Mouse (Mus musculus) right cerebral cortex, postnatal 14 days (tissue): ENCODE measurements at regions not wholly inside any gene's neighbourhood (a gene's known extent, or its start where the extent isn't known, plus 50 kb on each side); places are given as distances from the start of the nearest gene placed in this dataset.

Experiments used
- DNase-seq: peaks from one replicate; pipeline ENCODE4 v3.0.0; 2022

- DNase-seq, result no peak
Observed at GRCm38 (mm10) chr1:92731353-92732282, 83.0 kb upstream of the Otos start.

GRCm38 (mm10) chr1:92730576-92730975 lies 81.9 kb upstream of the Otos start:
- DNase-seq, result no peak

- DNase-seq, result no peak
Observed at GRCm38 (mm10) chr1:92727961-92728360, 79.3 kb upstream of the Otos start.

- DNase-seq, result no peak
Observed at GRCm38 (mm10) chr1:92727371-92727770, 78.7 kb upstream of the Otos start.

- no peak for DNase-seq
Observed at GRCm38 (mm10) chr1:92726341-92726740, 77.7 kb upstream of the Otos start.

- no peak for DNase-seq
Observed at GRCm38 (mm10) chr1:92724135-92724534, 75.5 kb upstream of the Otos start.

- no peak for DNase-seq
Observed at GRCm38 (mm10) chr1:92720567-92720966, 71.9 kb upstream of the Otos start.

- no peak for DNase-seq
Observed at GRCm38 (mm10) chr1:92719864-92720263, 71.2 kb upstream of the Otos start.

GRCm38 (mm10) chr1:92718108-92718507 lies 69.5 kb upstream of the Otos start:
- no peak for DNase-seq

GRCm38 (mm10) chr1:92714725-92715324 lies 66.2 kb upstream of the Otos start:
- DNase-seq, result no peak

- peak; percentile 27 for DNase-seq
Observed at GRCm38 (mm10) chr1:92712366-92712765, 63.7 kb upstream of the Otos start.

GRCm38 (mm10) chr1:92710321-92710839 lies 61.7 kb upstream of the Otos start:
- no peak for DNase-seq

- no peak for DNase-seq
Observed at GRCm38 (mm10) chr1:92709190-92709850, 60.7 kb upstream of the Otos start.

GRCm38 (mm10) chr1:92707917-92708897 lies 59.6 kb upstream of the Otos start:
- DNase-seq, result no peak

GRCm38 (mm10) chr1:92707441-92707840 lies 58.8 kb upstream of the Otos start:
- DNase-seq, result no peak

- DNase-seq, result no peak
Observed at GRCm38 (mm10) chr1:92703903-92704302, 55.3 kb upstream of the Otos start.

- no peak for DNase-seq
Observed at GRCm38 (mm10) chr1:92703270-92703669, 54.6 kb upstream of the Otos start.

GRCm38 (mm10) chr1:92700107-92700506 lies 51.5 kb upstream of the Otos start:
- DNase-seq, result no peak

- DNase-seq, result no peak
Observed at GRCm38 (mm10) chr1:92699697-92700096, 51.1 kb upstream of the Otos start.

GRCm38 (mm10) chr1:92699048-92699447 lies 50.4 kb upstream of the Otos start:
- peak; percentile 15 for DNase-seq

- no peak for DNase-seq
Observed at GRCm38 (mm10) chr1:92698541-92698940, 49.9 kb upstream of the Otos start.
